Mouse (Mus musculus) layer of hippocampus, adult 9-11 months (tissue): ENCODE measurements around the gene Fmod.
A peak's percentile ranks its signal among the peaks of the same experiment; 100 is the strongest.

Source experiments
- DNase-seq: peaks from one replicate; pipeline ENCODE4 v3.0.0; 2022

Gene Fmod

DNA sequence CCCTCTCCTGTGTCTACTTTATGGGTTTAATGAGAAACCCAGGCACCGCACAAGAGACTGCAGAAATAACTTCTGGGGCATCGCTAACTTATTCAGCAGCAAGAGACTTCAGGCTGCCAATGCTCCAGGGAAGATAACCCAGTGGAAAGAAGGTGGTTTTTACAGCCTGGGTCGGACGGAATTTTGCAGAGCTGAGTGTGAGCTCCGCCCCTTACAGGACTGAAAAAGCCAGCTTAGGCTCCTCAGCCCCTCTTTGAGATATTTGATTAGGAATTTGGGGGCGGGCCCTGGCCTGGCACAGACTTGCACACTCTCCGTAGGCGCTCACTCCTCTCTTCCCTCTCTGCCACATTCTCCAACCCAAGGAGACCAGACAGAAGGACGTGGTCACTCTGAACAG is at the start of gene Fmod:
TSS of gene Fmod (plus strand) at position 83 of the 400 bp plus-strand sequence.
- DNase-seq: no peak

GRCm38 (mm10) chr1:133988845-133989244 is 48.2 kb upstream of the Fmod start:
- DNase-seq: peak; percentile 3

- DNase-seq: no peak
These were observed 45.8 kb upstream of the Fmod start for GRCm38 (mm10) chr1:133991277-133991676.

GRCm38 (mm10) chr1:134005490-134005889 is 31.6 kb upstream of the Fmod start:
- no peak for DNase-seq

DNA sequence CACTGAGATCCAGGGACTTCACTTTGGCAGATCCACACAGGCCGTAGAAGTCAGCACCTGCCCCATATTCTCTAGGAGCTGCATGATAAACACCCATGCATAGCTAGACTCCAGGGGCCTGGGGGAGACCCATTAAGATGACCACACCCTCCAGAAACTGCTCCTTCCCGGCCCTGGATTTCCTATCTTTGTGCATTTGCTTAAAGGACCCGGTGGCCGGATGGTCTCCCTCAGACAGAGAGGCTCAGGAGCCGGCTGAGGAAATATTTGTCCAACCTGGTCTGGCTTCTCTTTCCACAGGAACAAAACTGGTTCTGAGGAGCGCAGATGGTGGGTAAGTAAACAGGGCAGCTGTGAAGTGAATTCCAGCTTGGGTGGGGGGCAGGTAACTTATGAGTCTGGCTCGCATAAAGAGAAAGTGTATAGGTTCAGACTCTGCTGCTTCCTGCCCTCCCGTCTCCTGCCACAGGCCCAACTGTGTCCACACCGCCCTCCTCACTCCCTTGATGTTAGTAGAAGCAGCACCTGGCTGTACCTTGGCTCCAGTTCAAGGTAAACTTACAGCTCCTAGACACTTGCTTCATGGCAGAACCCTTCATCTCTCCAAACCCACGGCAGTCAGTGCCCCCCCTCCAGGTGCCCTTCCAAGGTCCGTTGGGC is 30.8 kb upstream of the Fmod start:
- DNase-seq: no peak

DNA sequence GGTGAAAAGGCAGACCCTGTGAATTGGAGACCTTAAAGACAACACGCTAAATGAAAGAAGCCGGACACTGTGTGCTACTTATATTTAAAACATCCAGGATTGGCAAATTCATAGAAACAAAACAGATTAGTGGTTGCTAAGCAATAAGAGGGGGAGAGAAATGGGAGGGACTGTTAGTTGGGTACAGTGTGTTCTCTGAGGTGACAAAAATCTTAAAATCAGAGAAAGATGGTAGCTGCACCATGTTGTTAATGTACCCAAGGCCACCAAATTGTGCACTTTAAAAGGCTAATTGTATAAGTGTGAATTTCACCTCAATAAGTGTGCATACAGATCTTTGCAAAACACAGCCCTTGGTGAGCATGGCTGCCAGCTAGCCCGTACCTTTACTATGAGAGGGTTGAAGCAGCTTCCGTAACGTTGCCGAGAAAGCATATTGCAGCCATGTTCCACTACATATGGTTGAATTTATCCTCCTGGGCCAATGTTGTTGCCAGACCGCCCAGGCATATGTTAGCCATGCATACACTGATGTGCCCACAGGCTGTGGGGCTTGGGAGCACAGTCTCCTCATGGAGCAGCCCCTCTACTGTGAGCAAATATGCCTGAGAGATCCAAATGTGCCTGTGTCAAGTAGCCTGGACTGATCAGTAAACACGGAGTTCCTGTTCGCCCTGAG is 12.6 kb upstream of the Fmod start:
- DNase-seq: peak; percentile 17

DNA sequence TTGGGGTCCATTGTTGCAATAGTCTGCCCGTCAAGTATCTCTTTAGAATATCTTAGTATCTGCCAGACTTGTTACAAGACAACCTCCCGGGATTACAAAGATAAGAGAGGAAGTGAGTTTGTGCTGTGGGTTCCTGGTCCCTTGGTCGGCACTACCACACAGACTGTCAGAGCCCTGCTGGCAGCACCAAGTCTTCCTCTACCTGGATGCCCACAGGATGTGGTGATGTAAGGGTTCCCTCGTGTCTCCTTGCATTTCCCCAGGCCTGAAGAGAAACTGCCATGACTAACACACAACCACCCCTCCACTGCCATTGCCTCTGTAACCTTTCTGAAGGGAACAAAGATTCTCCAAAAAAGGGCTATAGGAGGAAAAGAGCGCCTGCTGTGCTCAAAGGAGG is 11.1 kb upstream of the Fmod start:
- no peak for DNase-seq

GRCm38 (mm10) chr1:134026741-134027140 is 10.3 kb upstream of the Fmod start:
- no peak for DNase-seq

GRCm38 (mm10) chr1:134028161-134028846 is 8.8 kb upstream of the Fmod start:
- DNase-seq: peak; percentile 20

DNA sequence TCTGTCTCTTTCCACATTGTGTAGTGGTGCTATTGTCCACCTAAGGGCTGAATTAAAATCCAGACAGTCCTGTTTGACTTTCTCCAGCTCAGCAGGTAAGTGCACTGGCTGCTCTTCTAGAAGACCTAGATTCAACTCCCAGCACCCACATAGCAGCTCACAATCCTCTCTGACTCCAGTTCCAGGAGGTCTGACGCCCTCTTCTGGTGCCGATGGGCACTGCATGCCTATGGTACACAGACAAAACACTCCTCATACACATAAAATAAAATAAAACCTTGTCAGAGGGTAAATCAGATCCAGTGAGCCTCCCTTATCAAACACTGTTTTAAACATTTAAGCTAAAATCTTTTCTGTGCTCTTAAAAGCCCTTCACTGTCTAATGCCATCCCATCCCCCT is 562 bp upstream of the Fmod start:
- DNase-seq: no peak

GRCm38 (mm10) chr1:134038336-134038735 is 1.3 kb downstream of the Fmod start:
- no peak for DNase-seq

- DNase-seq: no peak
These were observed 2.3 kb downstream of the Fmod start for GRCm38 (mm10) chr1:134039361-134039760.

DNA sequence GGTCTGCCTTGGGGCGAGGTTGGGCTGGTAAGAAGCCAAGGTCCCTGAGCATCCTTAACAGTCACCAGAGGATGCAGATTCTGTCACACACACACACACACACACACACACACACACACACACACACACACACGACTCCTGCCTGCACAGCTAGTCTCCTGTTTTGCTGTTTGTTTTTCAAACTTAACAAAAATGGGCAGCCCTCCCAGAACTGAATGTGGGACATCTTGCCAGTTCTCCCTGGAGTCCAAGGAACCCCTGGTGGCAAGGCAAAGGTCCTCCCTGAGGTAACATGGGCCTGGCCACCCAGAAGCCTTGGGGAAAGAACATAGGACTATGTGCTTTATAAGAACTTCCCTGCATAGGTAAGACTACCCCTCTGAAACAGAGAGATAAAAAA is 4.8 kb downstream of the Fmod start:
- DNase-seq: no peak

- no peak for DNase-seq
These were observed 5.3 kb downstream of the Fmod start for GRCm38 (mm10) chr1:134042341-134042740.

- DNase-seq: no peak
These were observed 7.8 kb downstream of the Fmod start for GRCm38 (mm10) chr1:134044805-134045204.

GRCm38 (mm10) chr1:134045971-134046370 is 8.9 kb downstream of the Fmod start:
- DNase-seq: peak; percentile 73

- no peak for DNase-seq
These were observed 9.3 kb downstream of the Fmod start for GRCm38 (mm10) chr1:134046387-134046786.

DNA sequence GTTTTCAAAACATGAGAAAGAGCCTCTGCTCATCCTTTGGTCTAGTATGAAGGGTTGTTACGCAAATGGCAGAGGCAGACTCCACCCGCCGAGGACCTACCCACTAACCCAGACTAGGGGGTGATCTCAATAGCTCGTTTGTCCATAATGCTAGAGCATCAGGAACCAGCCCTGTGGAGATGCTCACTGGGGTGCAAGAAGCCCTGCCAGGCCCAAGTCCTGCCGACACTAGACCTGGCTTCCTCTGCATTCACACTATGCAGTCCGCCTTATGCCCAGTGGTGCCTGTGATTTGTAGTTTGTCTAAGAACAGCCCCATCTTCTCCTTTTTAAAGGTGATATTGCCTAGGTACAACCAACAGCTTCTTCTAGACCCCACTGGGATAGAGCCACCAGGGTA is 10.4 kb downstream of the Fmod start:
- DNase-seq: no peak

GRCm38 (mm10) chr1:134048759-134049158 is 11.7 kb downstream of the Fmod start:
- peak; percentile 67 for DNase-seq

DNA sequence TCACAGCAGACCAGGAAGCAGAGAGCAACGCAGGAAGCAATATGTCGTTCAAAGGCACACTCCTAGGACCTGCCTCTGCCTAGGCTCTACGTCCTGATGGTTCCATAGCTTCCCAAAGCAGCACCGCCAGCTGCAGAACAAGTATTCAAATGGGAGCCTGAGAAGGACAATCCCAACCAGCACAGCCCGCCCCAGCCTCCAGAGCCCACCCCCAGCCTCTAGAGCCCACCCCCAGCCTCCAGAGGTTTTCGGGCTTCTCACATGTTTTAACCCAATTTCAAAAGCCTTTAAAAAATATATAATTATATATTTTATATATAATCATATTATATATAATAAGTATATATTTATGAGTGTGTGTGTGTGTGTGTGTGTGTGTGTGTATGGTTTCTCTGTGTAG is 12.5 kb downstream of the Fmod start:
- no peak for DNase-seq

- DNase-seq: peak; percentile 86
These were observed 16.2 kb downstream of the Fmod start for GRCm38 (mm10) chr1:134053207-134053606.

GRCm38 (mm10) chr1:134055058-134055457 is 18.0 kb downstream of the Fmod start:
- DNase-seq: no peak

- DNase-seq: no peak
These were observed 18.7 kb downstream of the Fmod start for GRCm38 (mm10) chr1:134055666-134056245.

DNA sequence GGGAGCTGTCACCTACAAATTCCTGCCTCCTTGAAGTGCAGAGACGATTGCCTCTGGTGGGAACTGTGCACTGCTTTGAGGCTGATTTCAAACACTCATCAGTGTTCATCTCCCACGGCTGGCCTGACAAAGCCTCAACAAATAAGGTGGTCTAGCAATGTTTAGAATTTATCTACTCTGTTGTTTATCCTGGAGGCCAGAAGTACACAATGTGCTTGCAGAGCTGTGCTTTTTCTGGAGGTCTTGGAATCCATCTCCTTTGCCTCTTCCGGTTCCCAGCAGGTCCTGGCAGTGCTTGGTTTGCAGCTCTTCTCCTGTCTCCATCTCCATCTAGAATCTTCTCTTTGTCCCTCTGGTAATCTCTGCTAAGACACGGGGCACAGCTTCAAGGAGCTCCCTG is 19.2 kb downstream of the Fmod start:
- no peak for DNase-seq
